Mouse (Mus musculus): ENCODE measurements at regions not wholly inside any gene's neighbourhood (a gene's known extent, or its start where the extent isn't known, plus 50 kb on each side); places are given as distances from the start of the nearest gene placed in this dataset.

DNA sequence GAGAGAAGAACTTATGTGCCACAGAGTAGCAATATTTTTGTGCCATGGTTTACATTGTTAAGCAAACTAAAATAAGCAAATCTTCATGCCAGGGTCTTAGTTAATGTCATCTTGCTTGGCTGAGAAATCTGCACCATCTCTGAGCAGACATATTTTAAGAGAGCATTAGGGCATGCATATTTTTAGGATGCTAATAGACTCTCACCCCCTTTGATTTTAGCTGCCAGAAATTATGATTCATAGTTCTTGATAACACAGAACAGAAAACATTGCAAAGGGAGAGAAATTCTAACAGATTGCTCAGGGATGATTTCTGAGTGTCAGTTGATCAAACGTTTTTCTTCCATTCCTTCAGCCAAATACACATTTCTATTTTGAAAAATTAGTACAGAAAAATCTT is 222.7 kb upstream of the Zeb2 start:
- no peak overlapping the region for H3K9ac ChIP-seq (ENCODE audit: control insufficient read depth, low read depth, low read length, poor library complexity, severe bottlenecking)
- H3K79me2 ChIP-seq (ENCODE audit: control insufficient read depth, insufficient read depth, low read length, poor library complexity) = no peaks in the 10 kb centered on the region
- no peaks in the 10 kb centered on the region for H3K9me3 ChIP-seq (replicated peaks; ENCODE audit: insufficient read depth, low read length)
- H3K4me1 ChIP-seq (ENCODE audit: control insufficient read depth in 1 of 2, insufficient read depth in 2 of 2, low read length in 2 of 2) = no peaks in the 10 kb centered on the region
- TF ChIP-seq ZC3H11A (IDR thresholded peaks at IDR 0.05; ENCODE audit: low read depth, low read length) (no peak), KAT2A (conservative IDR thresholded peaks at IDR 0.05; ENCODE audit: low read depth, low read length) (no peak), MAZ (IDR thresholded peaks at IDR 0.05; ENCODE audit: low read depth, low read length) (no peak), ZNF384 (IDR thresholded peaks at IDR 0.05; ENCODE audit: low read depth, low read length) (no peak), NELFE (IDR thresholded peaks at IDR 0.05; ENCODE audit: low read depth, low read length) (no peak), TAL1 (IDR thresholded peaks at IDR 0.05; ENCODE audit: low read length) (no peak), ETS1 (IDR thresholded peaks at IDR 0.05; ENCODE audit: low read depth, low read length) (no peak), GATA1 (IDR thresholded peaks at IDR 0.05; ENCODE audit: low read depth, low read length) (no peak)
- DNase-seq (ENCODE audit: low read depth, low spot score) = no peak
- no peak overlapping the region for H3K27ac ChIP-seq (ENCODE audit: control insufficient read depth, low read depth, low read length)
- no peaks in the 10 kb centered on the region for H3K27me3 ChIP-seq (ENCODE audit: control insufficient read depth in 1 of 2, insufficient read depth in 2 of 2, low read length in 2 of 2)
- no peaks in the 10 kb centered on the region for H3K36me3 ChIP-seq (ENCODE audit: control insufficient read depth in 1 of 2, insufficient read depth in 2 of 2, low read length in 2 of 2)
- H3K4me3 ChIP-seq (ENCODE audit: control insufficient read depth in 1 of 2, insufficient read depth in 1 of 2, low read depth in 2 of 2, low read length in 2 of 2) = no peak overlapping the region

GRCm38 (mm10) chr2:45338809-45339208 is 221.6 kb upstream of the Zeb2 start:
- no peak for TF ChIP-seq USF2 (IDR thresholded peaks at IDR 0.05; ENCODE audit: borderline replicate concordance in 1 of 2, insufficient read depth in 1 of 2, low read depth in 1 of 2, low read length in 2 of 2)
- Histone ChIP-seq H3K4me3 (ENCODE audit: control insufficient read depth in 1 of 2, insufficient read depth in 1 of 2, low read depth in 2 of 2, low read length in 2 of 2) (no peak overlapping the region), H3K79me2 (ENCODE audit: control insufficient read depth, insufficient read depth, low read length, poor library complexity) (no peaks in the 10 kb centered on the region), H3K9ac (ENCODE audit: control insufficient read depth, low read depth, low read length, poor library complexity, severe bottlenecking) (no peak overlapping the region), H3K4me1 (ENCODE audit: control insufficient read depth in 1 of 2, insufficient read depth in 2 of 2, low read length in 2 of 2) (no peaks in the 10 kb centered on the region), H3K27me3 (ENCODE audit: control insufficient read depth in 1 of 2, insufficient read depth in 2 of 2, low read length in 2 of 2) (no peaks in the 10 kb centered on the region), H3K27ac (ENCODE audit: control insufficient read depth, low read depth, low read length) (no peak overlapping the region), H3K9me3 (replicated peaks; ENCODE audit: insufficient read depth, low read length) (no peaks in the 10 kb centered on the region), H3K36me3 (ENCODE audit: control insufficient read depth in 1 of 2, insufficient read depth in 2 of 2, low read length in 2 of 2) (no peaks in the 10 kb centered on the region)
- no peak for DNase-seq (ENCODE audit: low read depth, low spot score)

- DNase-seq (ENCODE audit: low read depth, low spot score) = no peak
- Histone ChIP-seq H3K36me3 (ENCODE audit: control insufficient read depth in 1 of 2, insufficient read depth in 2 of 2, low read length in 2 of 2) (no peaks in the 10 kb centered on the region), H3K4me1 (ENCODE audit: control insufficient read depth in 1 of 2, insufficient read depth in 2 of 2, low read length in 2 of 2) (0 out of 4 replicates have a peak, but pooled peaks cover 0 to 2% of the 10 kb centered on the region in 2 experiments), H3K27ac (ENCODE audit: control insufficient read depth, low read depth, low read length) (no peak overlapping the region), H3K4me3 (ENCODE audit: control insufficient read depth in 1 of 2, insufficient read depth in 1 of 2, low read depth in 2 of 2, low read length in 2 of 2) (no peak overlapping the region), H3K79me2 (ENCODE audit: control insufficient read depth, insufficient read depth, low read length, poor library complexity) (no peaks in the 10 kb centered on the region), H3K9ac (ENCODE audit: control insufficient read depth, low read depth, low read length, poor library complexity, severe bottlenecking) (no peak overlapping the region), H3K27me3 (ENCODE audit: control insufficient read depth in 1 of 2, insufficient read depth in 2 of 2, low read length in 2 of 2) (no peaks in the 10 kb centered on the region), H3K9me3 (replicated peaks; ENCODE audit: insufficient read depth, low read length) (no peaks in the 10 kb centered on the region)
- no peak for TF ChIP-seq ZNF384 (IDR thresholded peaks at IDR 0.05; ENCODE audit: low read depth, low read length)
- no peak for TF ChIP-seq NRF1 (IDR thresholded peaks at IDR 0.05; ENCODE audit: insufficient read depth, low read depth, low read length, poor library complexity, severe bottlenecking)
- TF ChIP-seq ZKSCAN1 (IDR thresholded peaks at IDR 0.05; ENCODE audit: low read depth, low read length) = no peak
- TF ChIP-seq GABPA (IDR thresholded peaks at IDR 0.05; ENCODE audit: low read depth, low read length) = no peak
- TF ChIP-seq ELF1 (IDR thresholded peaks at IDR 0.05; ENCODE audit: low read depth, low read length) = no peak
- no peak for TF ChIP-seq ZMIZ1 (IDR thresholded peaks at IDR 0.05; ENCODE audit: low read depth, low read length)
- no peak for TF ChIP-seq SIN3A (IDR thresholded peaks at IDR 0.05; ENCODE audit: low read length)
- TF ChIP-seq MYC (IDR thresholded peaks at IDR 0.05; ENCODE audit: low read depth, low read length) = no peak
Measured at GRCm38 (mm10) chr2:45316945-45317565, 199.9 kb upstream of the Zeb2 start.
